Mouse (Mus musculus) kidney, embryonic 15.5 days (tissue): ENCODE results near the gene Gmppa. TPM values are rescaled to one million over a fixed set of nuclear protein-coding genes. Genes with fewer than 3 reads are reported as not detected.

Source experiments
- ATAC-seq: fragments of 200-750 bp; cut with Nextera tagmentation; replicated peaks from 2 replicates; pipeline ENCODE4 v1.8.0; 2017; ENCODE audit warnings: moderate TSS enrichment; ENCODE audit not compliant: low FRiP score
- H3K27ac ChIP-seq: fragments of 300-500 bp; sonication (generic); 2 replicates; pipeline ENCODE4 v1.5.1; 2015; ENCODE audit warnings: mild to moderate bottlenecking, inconsistent platforms
- H3K27me3 ChIP-seq: fragments of 300-500 bp; sonication (generic); 2 replicates; pipeline ENCODE4 v1.6.1; 2015; ENCODE audit warnings: inconsistent platforms
- H3K36me3 ChIP-seq: fragments of 300-500 bp; sonication (generic); 2 replicates; pipeline ENCODE4 v1.6.1; 2015; ENCODE audit warnings: inconsistent platforms
- H3K4me1 ChIP-seq: fragments of 300-500 bp; sonication (generic); 2 replicates; pipeline ENCODE4 v1.6.1; 2015; ENCODE audit warnings: inconsistent platforms
- H3K4me2 ChIP-seq: fragments of 300-500 bp; sonication (generic); 2 replicates; pipeline ENCODE4 v1.6.1; 2015; ENCODE audit warnings: moderate library complexity, mild to moderate bottlenecking, inconsistent platforms
- H3K4me3 ChIP-seq: fragments of 300-500 bp; sonication (generic); replicated peaks from 2 replicates; pipeline ENCODE4 v1.5.1; 2015; ENCODE audit warnings: mild to moderate bottlenecking, inconsistent platforms
- H3K9ac ChIP-seq: fragments of 300-500 bp; sonication (generic); 2 replicates; pipeline ENCODE4 v1.6.1; 2015; ENCODE audit warnings: mild to moderate bottlenecking, inconsistent platforms
- H3K9me3 ChIP-seq: fragments of 300-500 bp; sonication (generic); replicated peaks from 2 replicates; pipeline ENCODE4 v1.6.1; 2016; ENCODE audit warnings: inconsistent platforms
- WGBS: fragments of 180-500 bp; shearing (Covaris S2); methylation state at CpG from one replicate; pipeline ENCODE4 v1.1.7; 2015; ENCODE audit warnings: mixed read lengths; 5-methylcytosine and 5-hydroxymethylcytosine counted together
- polyA plus RNA-seq: library from polyadenylated mRNA; unstranded; fragments of >200 nt; fragmentation: Nextera tagmentation; extraction: Ambion mirVana; gene quantifications from 2 replicates; pipeline ENCODE4 v1.2.1, GENCODE M21; 2015

Gene Gmppa
- polyA plus RNA-seq, 1 experiment from 2014 or later: 78.7 TPM

DNA sequence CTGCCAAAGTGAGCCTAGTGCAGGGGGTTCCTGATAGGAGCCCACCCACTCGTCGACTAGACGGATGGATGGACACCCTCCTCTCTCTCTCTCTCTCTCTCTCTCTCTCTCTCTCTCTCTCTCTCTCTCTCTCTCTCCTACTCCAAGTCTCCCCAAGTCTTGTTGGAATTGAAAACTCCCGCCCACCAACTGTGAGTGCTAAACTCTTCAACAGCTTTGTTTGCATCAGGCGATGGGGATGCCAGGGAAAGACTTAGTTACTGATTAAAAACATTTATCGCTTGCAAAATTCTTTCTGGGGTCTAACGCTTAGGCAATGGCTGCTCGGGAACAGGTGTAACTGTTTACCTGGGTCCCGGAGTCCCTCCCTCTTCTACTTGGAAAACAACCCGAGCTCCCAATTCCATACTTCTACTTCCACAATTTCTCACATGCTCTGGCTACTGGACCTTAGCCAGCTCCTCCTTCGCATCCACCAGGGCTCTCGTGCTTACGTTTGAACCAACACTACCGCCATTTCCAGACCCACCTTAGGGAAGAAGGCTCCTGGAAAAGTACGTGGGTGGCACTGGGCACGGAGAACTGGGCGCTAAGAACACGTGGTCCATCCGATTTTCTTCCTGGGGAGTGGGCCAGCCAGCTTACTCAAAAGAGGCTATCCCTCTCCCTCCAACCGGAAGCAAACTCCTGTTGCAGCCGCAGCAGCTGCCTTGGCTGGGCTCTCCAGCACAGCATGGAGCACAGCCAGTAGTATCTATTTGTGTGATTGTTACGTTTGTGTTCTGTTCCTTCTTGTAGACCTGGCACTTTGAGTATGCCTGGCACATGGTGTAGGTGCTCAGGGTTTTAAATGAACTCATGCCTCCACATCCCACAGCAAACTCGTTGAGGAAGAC is 23.3 kb downstream of the Gmppa start:
- H3K27me3 ChIP-seq: peaks cover 43% of the 10 kb centered on the region
- no peaks in the 10 kb centered on the region for H3K9me3 ChIP-seq
- H3K27ac ChIP-seq: peak overlapping the region; percentile 95
- WGBS: 8% methylated on average over 23 of the region's 23 CpGs
- H3K4me3 ChIP-seq: peak overlapping the region; percentile 38
- peaks cover 68% of the 10 kb centered on the region for H3K4me1 ChIP-seq
- H3K9ac ChIP-seq: peak overlapping the region; percentile 33
- no peaks in the 10 kb centered on the region for H3K36me3 ChIP-seq
- peak; percentile 20 for ATAC-seq
- H3K4me2 ChIP-seq: peak overlapping the region; percentile 70

DNA sequence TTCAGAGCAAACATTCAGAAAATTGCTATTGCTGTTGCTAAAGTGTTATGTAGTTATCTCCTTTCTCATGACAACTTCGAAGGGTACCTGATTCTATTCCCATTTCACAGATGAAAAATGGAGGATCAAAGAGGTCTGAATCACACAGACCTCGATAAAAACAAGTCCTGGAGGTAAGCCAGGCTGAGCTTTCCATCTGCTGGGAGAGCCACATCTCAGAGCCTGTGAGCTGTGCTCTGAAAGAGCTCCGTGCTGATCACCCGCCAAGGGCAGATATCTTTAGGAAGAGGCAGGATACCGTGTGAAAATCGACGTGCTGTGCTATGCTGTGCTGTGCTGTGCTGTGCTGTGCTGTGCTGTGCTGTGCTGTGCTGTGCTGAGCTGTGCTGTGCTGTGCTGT is 24.6 kb downstream of the Gmppa start:
- peaks cover 49% of the 10 kb centered on the region for H3K27me3 ChIP-seq
- H3K27ac ChIP-seq: no peak overlapping the region
- H3K4me1 ChIP-seq: peaks cover 59% of the 10 kb centered on the region
- no peaks in the 10 kb centered on the region for H3K9me3 ChIP-seq
- no peaks in the 10 kb centered on the region for H3K36me3 ChIP-seq
- no peak overlapping the region for H3K4me2 ChIP-seq
- H3K4me3 ChIP-seq: no peak overlapping the region
- no peak for ATAC-seq
- no peak overlapping the region for H3K9ac ChIP-seq
- 70% methylated on average over 7 of the region's 7 CpGs for WGBS

DNA sequence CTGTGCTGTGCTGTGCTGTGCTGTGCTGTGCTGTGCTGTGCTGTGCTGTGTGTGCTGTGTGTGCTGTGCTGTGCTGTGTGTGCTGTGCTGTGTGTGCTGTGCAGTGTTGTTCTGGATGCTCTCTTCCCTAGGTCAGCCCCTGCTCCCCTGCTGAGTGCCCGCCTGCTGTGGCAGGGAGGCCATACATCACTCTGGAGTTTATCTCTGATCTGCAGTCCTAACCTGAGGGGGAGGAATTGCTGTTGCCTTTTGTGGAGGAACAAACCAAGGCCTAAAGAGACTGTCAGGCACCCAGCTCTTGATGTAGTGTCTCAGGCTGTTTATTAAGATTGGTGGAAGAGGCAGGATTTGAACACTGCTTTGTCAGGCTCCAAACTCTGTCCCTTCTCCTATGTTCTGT is 26.9 kb downstream of the Gmppa start:
- Histone ChIP-seq H3K9me3 (no peaks in the 10 kb centered on the region), H3K27me3 (peaks cover 43% of the 10 kb centered on the region), H3K36me3 (no peaks in the 10 kb centered on the region), H3K4me2 (no peak overlapping the region), H3K27ac (no peak overlapping the region), H3K4me1 (peaks cover 48% of the 10 kb centered on the region), H3K4me3 (no peak overlapping the region), H3K9ac (no peak overlapping the region)
- no peak for ATAC-seq
- WGBS: 31% methylated on average over 1 of the region's 1 CpGs

DNA sequence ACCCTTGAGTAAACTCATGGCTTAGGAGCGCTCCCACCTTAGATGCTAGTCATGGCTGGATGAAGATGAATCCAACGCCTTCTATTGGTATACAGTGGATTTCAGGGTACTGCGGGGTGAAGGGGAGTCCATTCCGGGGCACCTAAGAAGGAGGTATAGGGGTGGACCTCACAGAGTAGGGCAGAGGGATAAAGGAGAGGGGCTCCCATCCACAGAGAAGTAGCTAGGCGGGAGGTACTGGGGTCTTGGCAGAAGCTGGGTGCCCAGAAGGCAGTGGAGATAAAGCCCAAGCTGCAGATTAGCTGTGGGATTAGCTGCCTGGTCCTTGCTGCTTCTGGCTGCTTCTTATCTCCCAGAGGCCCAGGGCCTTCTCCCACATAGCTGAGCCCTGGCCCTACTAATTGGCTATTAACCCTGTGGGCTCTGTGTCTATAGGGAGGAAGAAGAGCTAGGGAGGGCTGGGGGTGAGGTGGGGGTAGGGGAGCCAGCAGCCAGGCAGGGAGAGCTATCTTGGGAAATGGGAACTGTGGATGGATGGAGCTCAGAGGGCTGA is 28.0 kb downstream of the Gmppa start:
- no peak overlapping the region for H3K4me3 ChIP-seq
- H3K9ac ChIP-seq: no peak overlapping the region
- no peak overlapping the region for H3K4me2 ChIP-seq
- H3K9me3 ChIP-seq: no peaks in the 10 kb centered on the region
- H3K36me3 ChIP-seq: no peaks in the 10 kb centered on the region
- ATAC-seq: no peak; the same call in 1 of the 2 replicates
- H3K27me3 ChIP-seq: peaks cover 49% of the 10 kb centered on the region
- peaks cover 40% of the 10 kb centered on the region for H3K4me1 ChIP-seq
- WGBS: 73% methylated on average over 5 of the region's 5 CpGs
- no peak overlapping the region; the same call in 1 of the 2 replicates for H3K27ac ChIP-seq

DNA sequence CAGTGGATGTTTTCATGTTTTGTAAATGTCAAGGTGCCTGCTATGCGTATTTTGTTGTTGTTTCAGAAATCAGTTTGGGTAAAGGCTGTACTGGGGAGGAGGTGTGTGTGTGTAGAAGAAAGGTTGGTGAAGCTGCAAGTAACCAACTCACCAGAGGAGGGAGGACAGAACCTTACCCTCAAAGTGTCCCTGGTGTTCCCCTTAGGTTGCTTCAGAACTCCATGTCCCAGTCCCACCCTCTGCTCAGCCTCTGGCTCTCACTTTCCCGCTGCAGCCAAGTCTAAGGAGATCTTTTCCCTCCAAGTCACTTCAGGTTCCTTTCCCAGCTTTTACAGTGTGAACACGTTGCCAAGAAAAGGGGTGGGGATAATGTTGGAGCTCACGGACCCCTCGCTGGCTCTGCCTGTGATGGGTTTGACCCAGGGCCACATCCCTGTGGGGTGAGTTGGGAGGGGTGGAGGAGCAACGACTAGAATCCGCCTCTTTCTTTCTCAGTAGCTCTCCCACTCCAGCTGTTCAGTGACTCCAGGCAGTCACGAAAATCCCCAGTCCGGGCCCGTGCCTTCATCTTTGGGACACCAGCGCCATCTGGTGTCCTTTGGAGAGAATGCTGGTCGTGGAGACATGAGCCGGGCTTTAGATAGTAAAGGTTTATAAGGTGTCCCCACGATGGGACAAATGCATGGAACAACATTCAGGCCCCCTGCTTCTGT is 31.6 kb downstream of the Gmppa start:
- Histone ChIP-seq H3K4me1 (peaks cover 31% of the 10 kb centered on the region), H3K4me3 (no peak overlapping the region), H3K27me3 (peaks cover 69% of the 10 kb centered on the region), H3K27ac (no peak overlapping the region), H3K9ac (no peak overlapping the region), H3K4me2 (peak overlapping the region; percentile 24; the same call in 1 of the 2 replicates), H3K36me3 (0 out of 2 replicates have a peak, but pooled peaks cover 2% of the 10 kb centered on the region), H3K9me3 (no peaks in the 10 kb centered on the region)
- ATAC-seq: peak; percentile 78
- 6% methylated on average over 14 of the region's 14 CpGs for WGBS

DNA sequence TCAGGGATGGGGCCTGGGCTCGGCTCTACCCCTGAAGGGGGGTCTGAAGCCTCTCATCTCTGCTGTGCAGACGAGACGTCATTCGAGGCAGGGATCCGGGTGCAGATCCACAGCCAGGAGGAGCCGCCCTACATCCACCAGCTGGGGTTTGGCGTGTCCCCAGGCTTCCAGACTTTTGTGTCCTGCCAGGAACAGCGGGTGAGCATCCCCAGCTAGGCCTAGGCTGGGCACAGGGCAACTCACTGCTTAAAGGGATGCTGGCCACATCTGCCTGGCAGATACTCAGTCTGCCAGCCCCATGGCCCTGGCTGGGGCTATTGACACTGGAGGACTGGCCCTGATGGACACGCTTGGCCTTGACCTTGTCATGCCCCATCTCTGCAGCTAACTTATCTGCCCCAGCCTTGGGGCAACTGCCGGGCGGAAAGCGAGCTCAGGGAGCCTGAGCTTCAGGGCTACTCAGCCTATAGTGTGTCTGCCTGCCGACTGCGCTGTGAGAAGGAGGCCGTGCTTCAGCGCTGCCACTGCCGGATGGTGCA is 33.6 kb downstream of the Gmppa start:
- Histone ChIP-seq H3K27ac (no peak overlapping the region), H3K4me1 (peaks cover 15% of the 10 kb centered on the region), H3K4me3 (no peak overlapping the region), H3K9ac (no peak overlapping the region), H3K9me3 (no peaks in the 10 kb centered on the region), H3K36me3 (peaks cover 22% of the 10 kb centered on the region), H3K4me2 (no peak overlapping the region), H3K27me3 (peaks cover 74% of the 10 kb centered on the region)
- WGBS: 83% methylated on average over 17 of the region's 17 CpGs
- no peak for ATAC-seq

DNA sequence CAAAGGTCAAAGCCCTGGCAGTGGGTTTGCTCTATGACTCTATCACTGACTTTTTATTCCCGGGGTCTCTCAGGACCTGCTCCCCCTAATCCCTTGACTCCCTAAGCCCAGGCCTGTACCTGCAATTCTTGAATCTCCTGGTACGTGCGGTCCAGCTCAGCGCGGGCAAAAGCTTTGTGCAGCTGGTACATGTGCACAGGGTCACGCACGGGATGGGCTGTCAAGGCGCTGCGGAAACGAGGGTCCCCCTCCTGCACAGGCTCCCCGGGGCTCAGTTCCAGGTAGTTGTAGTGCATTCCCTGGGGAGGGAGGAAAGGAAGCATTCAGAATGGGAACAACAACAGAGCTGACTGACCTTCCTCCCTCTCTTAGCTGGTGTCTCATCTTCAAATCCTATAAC is 40.7 kb downstream of the Gmppa start:
- Histone ChIP-seq H3K27ac (no peak overlapping the region), H3K4me3 (no peak overlapping the region), H3K27me3 (peaks cover 68% of the 10 kb centered on the region), H3K9ac (no peak overlapping the region), H3K4me2 (no peak overlapping the region), H3K9me3 (no peaks in the 10 kb centered on the region), H3K4me1 (peaks cover 27% of the 10 kb centered on the region), H3K36me3 (peaks cover 49% of the 10 kb centered on the region)
- 92% methylated on average over 11 of the region's 11 CpGs for WGBS
- no peak for ATAC-seq

DNA sequence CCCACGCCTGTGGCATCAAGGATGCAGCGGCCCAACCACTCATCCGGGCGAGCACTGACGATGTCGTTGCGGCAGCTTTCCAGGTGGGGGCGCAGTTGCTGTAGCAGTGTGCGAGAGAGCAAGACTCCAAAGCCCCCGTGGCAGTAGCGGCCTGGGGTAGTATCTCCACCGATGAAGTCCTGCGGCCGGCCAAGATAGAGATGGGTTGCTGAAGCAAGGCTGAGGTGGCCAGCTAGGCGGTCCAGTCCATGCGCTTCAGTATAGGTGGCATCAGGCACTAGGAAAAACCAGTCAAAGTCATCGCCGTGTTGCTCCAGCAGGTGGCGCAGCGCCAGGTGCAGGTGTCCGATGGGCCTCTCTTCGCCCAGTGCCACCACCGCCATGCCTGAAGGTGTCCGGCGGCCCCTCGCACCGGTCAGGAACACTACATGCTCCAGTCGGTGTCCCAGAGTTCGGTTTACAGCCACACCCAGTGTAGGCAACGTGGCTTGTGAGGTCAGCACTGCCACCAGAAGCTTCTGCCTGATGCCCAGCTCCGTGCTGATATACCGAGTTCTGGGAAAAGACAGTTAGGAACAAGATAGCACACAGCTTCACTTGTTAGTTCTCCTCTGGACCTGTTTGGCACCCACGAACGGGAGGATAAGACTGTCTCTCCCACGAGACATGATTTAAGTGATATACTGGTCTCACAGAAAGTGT is 41.7 kb downstream of the Gmppa start:
- peak overlapping the region; percentile 82 for H3K4me3 ChIP-seq
- WGBS: 10% methylated on average over 35 of the region's 35 CpGs

DNA sequence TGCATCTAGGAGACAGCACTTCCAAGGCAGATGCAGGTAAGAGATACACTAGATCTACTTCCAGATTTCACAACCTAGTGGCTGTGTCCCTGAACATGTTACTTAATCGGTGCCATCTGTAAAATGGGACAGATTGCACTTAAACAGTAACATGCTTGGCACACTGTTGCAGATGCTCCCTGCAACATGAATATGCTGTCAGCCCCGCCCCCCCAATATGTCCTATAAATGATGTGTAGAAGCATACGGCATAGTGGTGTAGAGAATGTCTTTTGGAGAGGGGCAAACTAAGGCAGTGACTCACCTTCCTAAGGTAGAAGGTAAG is 42.2 kb downstream of the Gmppa start:
- peak overlapping the region; percentile 82 for H3K4me3 ChIP-seq
- H3K4me2 ChIP-seq: peak overlapping the region; percentile 90
- WGBS: 40% methylated on average over 3 of the region's 3 CpGs
- no peak for ATAC-seq
- no peak overlapping the region for H3K27ac ChIP-seq
- H3K4me1 ChIP-seq: peaks cover 33% of the 10 kb centered on the region
- peaks cover 41% of the 10 kb centered on the region for H3K36me3 ChIP-seq
- peaks cover 72% of the 10 kb centered on the region for H3K27me3 ChIP-seq
- H3K9me3 ChIP-seq: no peaks in the 10 kb centered on the region
- no peak overlapping the region for H3K9ac ChIP-seq

More for the DNA sequence above, 41.7 kb downstream of the Gmppa start:
- Histone ChIP-seq H3K27me3 (peaks cover 71% of the 10 kb centered on the region), H3K4me1 (peaks cover 28% of the 10 kb centered on the region), H3K9ac (no peak overlapping the region), H3K9me3 (no peaks in the 10 kb centered on the region), H3K36me3 (peaks cover 46% of the 10 kb centered on the region), H3K4me2 (peak overlapping the region; percentile 90), H3K27ac (no peak overlapping the region)
- ATAC-seq: 0 out of 2 replicates have a peak, but pooled peaks have one; percentile 1

DNA sequence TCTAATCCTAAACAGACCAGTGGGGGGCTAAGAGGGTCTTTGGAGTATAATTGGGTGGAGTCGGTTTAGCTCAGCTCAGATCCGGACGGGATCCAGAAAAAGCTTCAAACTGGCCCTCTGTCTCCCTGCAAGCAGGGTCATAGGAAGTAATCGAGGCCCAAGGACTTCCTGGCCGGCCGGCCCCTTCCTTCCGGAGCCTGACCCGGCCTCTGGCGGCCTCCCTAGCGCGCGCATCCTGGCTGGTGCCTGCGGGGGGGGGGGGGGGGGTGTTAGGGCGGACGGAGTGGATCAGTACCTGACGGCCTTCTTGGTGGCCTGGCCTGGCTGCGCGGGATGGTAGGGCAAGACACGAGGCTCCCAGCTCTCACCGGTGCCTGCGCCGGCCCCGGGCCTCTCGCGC is 42.8 kb downstream of the Gmppa start:
- Histone ChIP-seq H3K9me3 (no peaks in the 10 kb centered on the region), H3K36me3 (peaks cover 35% of the 10 kb centered on the region), H3K27ac (peak overlapping the region; percentile 82), H3K4me3 (peak overlapping the region; percentile 82), H3K4me2 (peak overlapping the region; percentile 90), H3K4me1 (peaks cover 35% of the 10 kb centered on the region), H3K27me3 (peaks cover 74% of the 10 kb centered on the region), H3K9ac (peak overlapping the region; percentile 68)
- ATAC-seq: no peak; the same call in 1 of the 2 replicates
- 0% methylated on average over 25 of the region's 25 CpGs for WGBS

DNA sequence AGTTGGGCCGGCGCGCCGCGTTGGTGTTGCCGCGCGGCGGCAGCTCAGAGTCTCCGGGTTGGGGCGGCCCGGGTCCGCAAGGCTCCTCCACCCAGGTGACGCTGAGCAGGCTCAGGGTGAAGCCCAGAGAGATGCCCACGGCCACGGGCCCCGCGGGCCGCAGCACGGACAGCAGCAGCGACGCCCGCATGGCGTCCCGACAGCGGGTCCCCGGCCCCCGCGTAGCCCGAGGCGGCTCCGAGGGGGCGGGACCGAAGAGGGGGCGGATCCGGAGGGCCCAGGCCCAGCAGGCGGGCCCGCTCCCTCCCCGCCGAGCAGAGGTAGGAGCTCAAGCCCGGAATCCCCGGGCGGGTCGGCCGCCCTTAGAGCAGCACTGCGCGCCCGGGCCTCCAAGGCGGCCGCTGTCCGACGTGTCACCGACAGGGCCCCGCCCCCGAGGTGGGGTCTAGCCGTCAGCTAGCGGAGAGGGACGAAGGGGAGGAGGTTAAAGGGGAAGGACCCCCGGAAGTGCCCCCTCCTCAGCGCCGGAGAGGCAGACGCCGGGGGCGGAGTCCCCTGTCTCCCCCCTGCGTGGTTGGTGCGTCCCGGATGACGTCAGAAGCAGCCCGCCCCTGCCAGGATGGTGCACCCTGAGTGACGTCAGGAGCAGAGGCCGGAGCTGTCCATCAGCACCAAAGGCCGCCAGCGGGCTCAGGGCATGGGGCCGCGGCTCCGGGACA is 43.3 kb downstream of the Gmppa start, which contains the start of the genes Chpf and Tmem198:
TSS of gene Chpf (minus strand) at position 392 of the 719 bp plus-strand sequence.
TSS of gene Tmem198 (plus strand) at position 617 of the 719 bp plus-strand sequence.
- Histone ChIP-seq H3K4me1 (peaks cover 35% of the 10 kb centered on the region), H3K9me3 (no peaks in the 10 kb centered on the region), H3K4me3 (peak within 1 kb of the TSS; percentile 82), H3K27ac (peak within 1 kb of the TSS; percentile 82), H3K9ac (peak within 1 kb of the TSS; percentile 68), H3K4me2 (peak within 1 kb of the TSS; percentile 90), H3K27me3 (peaks cover 74% of the 10 kb centered on the region), H3K36me3 (peaks cover 30% of the 10 kb centered on the region)
- under 1% methylated on average over 71 of the region's 76 CpGs for WGBS
- peak; percentile 93 for ATAC-seq
